Mouse (Mus musculus) G1E (cell line): Measurements from ENCODE around the gene Col6a3.

Experiments
- CTCF ChIP-seq: IDR thresholded peaks from 2 replicates; pipeline ENCODE4 v1.5.1; 2012; ENCODE audit warnings: low read depth, low read length, inconsistent platforms, mixed read lengths
- GATA1 ChIP-seq: IDR thresholded peaks from 2 replicates; pipeline ENCODE4 v1.6.1; 2012; ENCODE audit warnings: borderline replicate concordance, low read length, inconsistent platforms, mixed read lengths
- GATA2 ChIP-seq: IDR thresholded peaks from 2 replicates; pipeline ENCODE4 v1.6.1; 2012; ENCODE audit warnings: low read depth, low read length, inconsistent platforms, borderline replicate concordance
- POLR2AphosphoS5 ChIP-seq: IDR thresholded peaks from 2 replicates; pipeline ENCODE4 v1.6.1; 2012; ENCODE audit warnings: low read depth, low read length, inconsistent platforms; ENCODE audit not compliant: insufficient replicate concordance
- TAL1 ChIP-seq: conservative IDR thresholded peaks from 2 replicates; pipeline ENCODE4 v1.6.1; 2012; ENCODE audit warnings: low read depth, low read length, inconsistent platforms, mixed read lengths

GRCm38 (mm10) chr1:90876486-90877270 lies 32.9 kb upstream of the Col6a3 start:
- TF ChIP-seq CTCF (no peak), TAL1 (no peak), GATA1 (no peak), GATA2 (no peak), POLR2AphosphoS5 (no peak)
